Mouse (Mus musculus) central nervous system, embryonic 14 days (tissue): ENCODE measurements around the gene Gnb1. TPM values are rescaled to one million over a fixed set of nuclear protein-coding genes. Genes with fewer than 3 reads are reported as not detected.

ENCODE experiments used
- polyA plus RNA-seq: library from polyadenylated mRNA; depleted of rRNA; stranded (reverse); fragments of >200 nt; gene quantifications from 2 replicates; pipeline ENCODE4 v1.2.3, GENCODE M21; 2012; rRNA removed

The Gnb1 gene
- polyA plus RNA-seq: 708 and 773 TPM in 2 replicates

GRCm38 (mm10) chr4:155490990-155491504, at the start of gene Gnb1:
Gnb1 (plus strand) TSS chr4:155491361.

DNA sequence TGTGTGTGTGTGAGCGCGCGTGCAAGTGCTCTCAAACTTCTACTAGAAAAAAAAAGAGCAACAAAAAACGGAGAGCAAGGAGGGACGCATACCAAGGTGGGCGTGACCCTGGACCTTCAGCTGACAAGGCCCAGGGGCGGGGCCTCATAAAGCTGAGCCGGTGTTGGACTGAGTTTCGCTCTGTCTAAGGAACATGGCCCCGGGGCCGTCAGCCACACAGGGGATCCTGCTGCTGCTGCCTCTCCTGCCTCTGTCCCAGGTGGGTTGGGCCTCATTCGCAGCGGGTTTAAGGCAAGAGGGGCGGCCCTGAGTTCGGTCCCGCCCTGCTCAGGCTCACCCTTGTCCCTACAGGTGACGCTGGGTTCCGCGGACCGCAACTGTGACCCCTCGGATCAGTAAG, 22.2 kb upstream of the Gnb1 start, which contains the start of gene Tmem52:
TSS of gene Tmem52 (plus strand) at position 163 of the 400 bp plus-strand sequence.

DNA sequence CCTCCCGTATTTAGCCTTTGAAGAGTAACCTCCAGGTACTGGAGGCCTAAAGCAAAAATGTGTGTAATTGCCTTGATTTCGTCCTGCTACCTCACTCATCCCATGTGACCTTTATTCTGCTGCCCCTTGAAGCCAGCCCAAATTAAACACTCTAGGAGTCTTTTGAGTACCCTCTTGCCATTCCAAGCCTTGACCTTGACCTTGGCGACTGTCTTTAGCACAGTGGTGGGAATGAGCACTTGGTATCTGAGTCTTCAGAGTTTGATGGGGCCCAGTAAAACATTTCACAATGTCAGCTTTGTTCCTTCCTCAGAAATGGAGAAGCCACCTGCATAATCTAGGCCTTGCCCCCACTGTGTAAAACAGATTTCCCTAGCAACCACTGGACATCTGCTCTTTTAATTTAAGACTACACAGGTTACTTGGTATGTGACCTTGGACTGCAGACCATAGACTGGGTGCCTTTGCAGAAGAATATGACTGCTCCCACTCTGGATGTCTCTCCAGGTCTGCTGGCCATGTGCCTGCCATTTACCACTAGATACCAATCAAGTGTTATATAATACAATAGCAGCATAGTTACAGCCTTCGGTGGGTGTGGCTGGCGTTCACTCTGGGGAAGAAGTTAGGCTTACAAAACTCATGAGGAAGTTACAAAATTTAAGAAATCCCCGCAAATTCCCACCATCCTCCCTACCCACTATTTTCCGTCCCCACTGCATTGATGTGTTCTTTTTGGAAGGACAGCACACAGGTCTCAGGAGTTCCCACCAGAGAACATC, 70.7 kb downstream of the Gnb1 start, which contains the start of gene Nadk:
TSS of gene Nadk (plus strand) at position 718 of the 782 bp plus-strand sequence.

DNA sequence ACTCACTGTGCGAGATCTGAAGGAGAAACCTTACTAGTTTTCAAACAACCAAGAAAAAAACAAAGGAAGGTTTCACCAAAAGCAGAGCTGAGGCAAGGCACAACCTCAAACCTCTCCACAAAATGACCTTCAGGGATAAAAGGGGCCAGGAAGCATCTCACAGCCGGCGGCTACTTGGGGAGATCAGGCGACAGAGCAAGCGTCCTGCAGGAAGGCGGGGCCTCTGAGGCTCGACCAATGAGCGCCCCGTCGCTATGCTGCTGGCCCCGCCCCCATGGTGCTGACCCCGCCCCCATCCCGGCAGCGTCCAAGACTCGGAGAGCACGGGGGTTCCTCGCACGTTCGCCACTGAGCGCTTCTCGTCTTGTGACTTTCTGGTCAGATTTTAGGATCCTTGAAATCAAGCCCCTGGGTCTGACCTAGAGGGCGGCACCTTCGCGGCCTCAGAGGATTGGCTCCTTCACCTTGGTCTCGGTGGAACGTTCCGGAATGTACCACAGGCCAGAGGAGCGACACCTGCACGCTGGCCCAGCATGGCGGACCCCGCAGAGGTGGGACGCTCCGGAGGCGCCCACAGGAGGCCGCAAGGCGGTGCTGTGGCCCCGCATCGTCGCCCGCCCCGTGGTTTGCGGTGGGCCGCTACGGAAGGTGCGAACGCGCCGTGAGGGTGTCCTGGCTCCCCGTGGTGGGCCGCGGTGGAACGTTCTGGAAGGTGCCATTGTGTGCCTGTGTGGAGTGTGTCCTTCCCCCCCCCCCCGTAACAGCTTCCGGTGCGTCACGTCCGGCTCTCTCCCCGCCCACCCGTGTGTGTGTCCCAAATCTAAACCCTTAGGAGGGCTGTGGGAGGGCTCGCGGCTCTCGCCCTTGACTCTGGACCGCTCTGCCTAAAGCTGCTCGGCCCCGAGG, 110.2 kb downstream of the Gnb1 start, which contains the start of gene Slc35e2:
TSS of gene Slc35e2 (plus strand) at position 326 of the 906 bp plus-strand sequence.

Other genes starting within 250 kb of the Gnb1 start
- gene Faap20, start 241.6 kb upstream of the Gnb1 start, polyA plus RNA-seq: 74.3 and 75.6 TPM in 2 replicates
- gene Prkcz, start 130.0 kb upstream of the Gnb1 start, polyA plus RNA-seq: 58.1 and 62.0 TPM in 2 replicates
- 0.39 and 0.74 TPM in 2 replicates for gene Gabrd, start 93.2 kb upstream of the Gnb1 start, polyA plus RNA-seq
- gene Cfap74, start 82.2 kb upstream of the Gnb1 start, polyA plus RNA-seq: 5.6 and 6.5 TPM in 2 replicates
- gene Tmem52, start 22.2 kb upstream of the Gnb1 start, polyA plus RNA-seq: 0.23 and 0.36 TPM in 2 replicates
- 80.8 and 92.1 TPM in 2 replicates for gene Nadk, start 71.0 kb downstream of the Gnb1 start, polyA plus RNA-seq
- gene Slc35e2, start 110.1 kb downstream of the Gnb1 start, polyA plus RNA-seq: 15.5 and 15.9 TPM in 2 replicates
- gene Cdk11b, start 133.5 kb downstream of the Gnb1 start, polyA plus RNA-seq: 56.1 and 63.3 TPM in 2 replicates
- gene Gm10563, start 154.0 kb downstream of the Gnb1 start, polyA plus RNA-seq: not detected in 2 replicates
- gene Mmp23, start 162.0 kb downstream of the Gnb1 start, polyA plus RNA-seq: 9.1 and 13.0 TPM in 2 replicates
- 91.5 and 97.1 TPM in 2 replicates for gene Mib2, start 177.8 kb downstream of the Gnb1 start, polyA plus RNA-seq
- gene Fndc10, start 203.0 kb downstream of the Gnb1 start, polyA plus RNA-seq: 22.4 and 26.6 TPM in 2 replicates
- 122 and 133 TPM in 2 replicates for gene Ssu72, start 213.4 kb downstream of the Gnb1 start, polyA plus RNA-seq
- gene Tmem240, start 243.4 kb downstream of the Gnb1 start, polyA plus RNA-seq: 26.3 and 28.4 TPM in 2 replicates